Mouse (Mus musculus): ENCODE measurements at regions not wholly inside any gene's neighbourhood (a gene's known extent, or its start where the extent isn't known, plus 50 kb on each side); places are given as distances from the start of the nearest gene placed in this dataset.

DNA sequence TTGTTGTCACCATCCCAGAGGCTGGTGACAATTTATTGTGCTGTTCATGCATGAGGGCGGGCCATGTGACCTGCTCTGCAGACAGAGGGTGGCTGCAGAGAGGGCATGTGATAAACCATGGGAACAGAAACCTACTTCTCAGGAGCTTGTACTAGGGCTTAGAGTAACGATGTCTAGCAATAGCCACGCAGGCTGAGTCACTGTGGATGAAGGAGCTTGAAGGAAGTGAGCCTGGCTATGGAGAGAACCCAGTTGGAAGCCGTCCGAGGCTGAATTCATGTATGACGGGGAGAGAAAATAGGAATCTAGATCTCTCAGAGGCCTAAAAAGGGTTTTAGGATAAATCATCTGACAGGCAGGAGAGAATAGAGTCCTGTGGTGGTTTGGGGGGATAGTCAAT is 988.0 kb downstream of the 4930447A16Rik start:
- H3K36me3 ChIP-seq (replicated peaks in 1 of 2; ENCODE audit: control insufficient read depth in 1 of 2, insufficient read depth in 1 of 2, low read length in 1 of 2), result no peaks in the 10 kb centered on the region
- no peaks in the 10 kb centered on the region for H3K9me3 ChIP-seq (replicated peaks; ENCODE audit: low read length)
- in situ Hi-C loops (cut with MboI; ENCODE audit: low pct_ligation_motif_present, low pct_unique_long_range_greater_than_20kb, low sequenced_read_pairs), result no loop called here
- no peak for DNase-seq (ENCODE audit: extremely low read depth)
- H3K27me3 ChIP-seq (replicated peaks), result no peaks in the 10 kb centered on the region
- no peaks in the 10 kb centered on the region for H3K79me2 ChIP-seq (replicated peaks; ENCODE audit: control insufficient read depth, extremely low read depth, insufficient read depth, poor library complexity, severe bottlenecking)
- peaks cover 3 to 10% of the 10 kb centered on the region in 2 experiments; a peak in 3 of 4 replicates for H3K4me1 ChIP-seq (ENCODE audit: control insufficient read depth in 1 of 2, insufficient read depth in 2 of 2)
- H3K9ac ChIP-seq (ENCODE audit: insufficient read depth, low read depth), result no peak overlapping the region
- H3K4me2 ChIP-seq (ENCODE audit: insufficient read depth, low read depth, poor library complexity, severe bottlenecking), result no peak overlapping the region
- TF ChIP-seq POLR2A (IDR thresholded peaks at IDR 0.05; ENCODE audit: low read depth, low read length) (no peak), ETS1 (conservative IDR thresholded peaks at IDR 0.05; ENCODE audit: low read depth, low read length) (no peak), UBTF (IDR thresholded peaks at IDR 0.05; ENCODE audit: low read depth, low read length) (no peak), ZKSCAN1 (IDR thresholded peaks at IDR 0.05; ENCODE audit: borderline replicate concordance, low read depth, low read length) (no peak), NELFE (IDR thresholded peaks at IDR 0.05; ENCODE audit: low read depth, low read length) (no peak), KAT2A (IDR thresholded peaks at IDR 0.05; ENCODE audit: insufficient replicate concordance, low read length) (no peak), ZMIZ1 (IDR thresholded peaks at IDR 0.05; ENCODE audit: low read depth, low read length) (no peak), USF1 (IDR thresholded peaks at IDR 0.05; ENCODE audit: low read depth, low read length) (no peak), IRF4 (IDR thresholded peaks at IDR 0.05; ENCODE audit: low read depth, low read length) (no peak)
- dilution Hi-C loops (cut with MboI; ENCODE audit: extremely low pct_ligation_motif_present, extremely low pct_unique_long_range_greater_than_20kb, low sequenced_read_pairs), result no loop called here
- no peak overlapping the region for H3K27ac ChIP-seq (ENCODE audit: insufficient read depth, low read depth)
- H3K4me3 ChIP-seq (replicated peaks in 1 of 3; ENCODE audit: low read depth in 2 of 3, low read length in 2 of 3, poor library complexity in 1 of 3), result no peak overlapping the region

DNA sequence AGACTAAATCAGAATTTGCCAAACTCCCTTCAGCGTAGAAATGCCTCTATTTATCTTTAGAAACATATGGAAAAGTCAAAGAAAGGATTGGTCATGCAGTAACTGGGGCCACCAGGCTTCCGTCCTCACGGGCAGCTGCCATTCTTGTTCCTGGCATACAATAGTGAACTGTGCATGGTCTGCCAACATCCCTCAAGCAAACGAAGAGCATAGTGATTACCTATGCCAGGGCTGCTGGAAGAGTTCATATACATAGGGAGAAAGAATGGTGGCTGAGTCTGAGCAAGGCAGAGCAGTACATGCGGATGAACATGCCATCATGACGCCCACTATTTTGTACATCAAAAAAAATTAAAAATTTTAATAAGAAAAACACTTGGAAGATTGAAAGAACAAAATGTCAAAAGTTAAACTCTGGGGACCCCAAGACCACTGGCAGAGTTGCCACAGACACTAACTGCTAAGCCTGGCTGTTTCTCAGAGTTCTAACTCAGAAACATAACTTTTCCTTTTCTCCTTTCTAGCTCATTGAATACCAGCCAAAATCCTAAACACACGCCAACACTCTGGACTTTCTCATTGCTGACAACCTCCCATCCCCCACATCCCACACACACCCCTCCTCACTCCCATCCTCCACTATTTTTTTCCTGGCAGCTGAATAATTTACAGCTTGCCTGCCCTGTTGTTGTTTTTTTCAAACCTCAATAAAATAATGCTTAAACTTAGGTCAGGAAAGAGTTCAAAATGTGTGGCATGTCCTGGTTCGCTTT is 989.1 kb downstream of the 4930447A16Rik start:
- H3K9ac ChIP-seq (ENCODE audit: insufficient read depth, low read depth), result no peak overlapping the region
- in situ Hi-C loops (cut with MboI; ENCODE audit: low pct_ligation_motif_present, low pct_unique_long_range_greater_than_20kb, low sequenced_read_pairs) (no loop called here), dilution Hi-C loops (cut with MboI; ENCODE audit: extremely low pct_ligation_motif_present, extremely low pct_unique_long_range_greater_than_20kb, low sequenced_read_pairs) (no loop called here)
- H3K36me3 ChIP-seq (replicated peaks in 1 of 2; ENCODE audit: control insufficient read depth in 1 of 2, insufficient read depth in 1 of 2, low read length in 1 of 2), result no peaks in the 10 kb centered on the region
- TF ChIP-seq GABPA (IDR thresholded peaks at IDR 0.05; ENCODE audit: insufficient replicate concordance, low read depth, low read length) (no peak), CHD2 (IDR thresholded peaks at IDR 0.05; ENCODE audit: low read length) (no peak), EP300 (IDR thresholded peaks at IDR 0.05; ENCODE audit: low read length) (no peak)
- no peak overlapping the region for H3K4me3 ChIP-seq (replicated peaks in 1 of 3; ENCODE audit: low read depth in 2 of 3, low read length in 2 of 3, poor library complexity in 1 of 3)
- no peaks in the 10 kb centered on the region for H3K9me3 ChIP-seq (replicated peaks; ENCODE audit: low read length)
- peaks cover 3 to 10% of the 10 kb centered on the region in 2 experiments; a peak in 3 of 4 replicates for H3K4me1 ChIP-seq (ENCODE audit: control insufficient read depth in 1 of 2, insufficient read depth in 2 of 2)
- no peak overlapping the region for H3K4me2 ChIP-seq (ENCODE audit: insufficient read depth, low read depth, poor library complexity, severe bottlenecking)
- H3K79me2 ChIP-seq (replicated peaks; ENCODE audit: control insufficient read depth, extremely low read depth, insufficient read depth, poor library complexity, severe bottlenecking), result no peaks in the 10 kb centered on the region
- no peaks in the 10 kb centered on the region for H3K27me3 ChIP-seq (replicated peaks)
- no peak for DNase-seq (ENCODE audit: extremely low read depth)
- no peak overlapping the region for H3K27ac ChIP-seq (ENCODE audit: insufficient read depth, low read depth)

DNA sequence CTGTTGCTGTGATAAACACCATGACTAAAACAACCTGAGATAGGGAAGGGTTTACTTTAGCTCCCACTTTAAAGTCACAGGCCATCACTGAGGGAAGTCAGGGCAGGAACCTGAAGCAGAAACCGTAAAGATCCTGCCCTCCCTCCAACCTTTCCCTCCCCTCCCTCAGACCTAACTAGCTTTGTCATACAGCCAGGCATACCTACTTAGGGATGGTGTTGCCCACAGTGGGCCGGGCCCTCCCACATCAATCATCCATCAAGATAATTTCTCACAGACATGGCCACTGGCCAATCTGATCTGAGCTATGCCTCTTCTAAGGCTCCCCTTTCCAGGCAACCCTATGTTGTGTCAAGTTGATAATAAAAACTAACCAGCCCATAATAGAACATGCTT is 989.7 kb downstream of the 4930447A16Rik start:
- TF ChIP-seq RAD21 (IDR thresholded peaks at IDR 0.05; ENCODE audit: low read depth, low read length) (no peak), JUN (IDR thresholded peaks at IDR 0.05; ENCODE audit: insufficient read depth, low read depth, low read length) (no peak), TBP (conservative IDR thresholded peaks at IDR 0.05; ENCODE audit: low read depth, low read length) (no peak), RCOR1 (conservative IDR thresholded peaks at IDR 0.05; ENCODE audit: low read depth, low read length) (no peak), MAZ (IDR thresholded peaks at IDR 0.05; ENCODE audit: low read depth, low read length) (no peak), ETS1 (conservative IDR thresholded peaks at IDR 0.05; ENCODE audit: low read depth, low read length) (no peak), SMC3 (IDR thresholded peaks at IDR 0.05; ENCODE audit: low read depth, low read length) (no peak), CTCF (conservative IDR thresholded peaks at IDR 0.05 in 1 of 2, IDR thresholded peaks at IDR 0.05 in 1 of 2; ENCODE audit: low read depth in 2 of 2, low read length in 2 of 2) (no peak), MXI1 (IDR thresholded peaks at IDR 0.05; ENCODE audit: low read depth, low read length) (no peak), ZMIZ1 (IDR thresholded peaks at IDR 0.05; ENCODE audit: low read depth, low read length) (no peak), POLR2A (IDR thresholded peaks at IDR 0.05; ENCODE audit: low read depth, low read length) (no peak), GABPA (IDR thresholded peaks at IDR 0.05; ENCODE audit: insufficient replicate concordance, low read depth, low read length) (no peak), HCFC1 (IDR thresholded peaks at IDR 0.05; ENCODE audit: low read depth, low read length) (no peak), USF1 (IDR thresholded peaks at IDR 0.05; ENCODE audit: low read depth, low read length) (no peak), POLR2AphosphoS2 (IDR thresholded peaks at IDR 0.05; ENCODE audit: low read depth, low read length) (no peak), BHLHE40 (IDR thresholded peaks at IDR 0.05; ENCODE audit: low read depth, low read length) (no peak)
- dilution Hi-C loops (cut with MboI; ENCODE audit: extremely low pct_ligation_motif_present, extremely low pct_unique_long_range_greater_than_20kb, low sequenced_read_pairs) (no loop called here), in situ Hi-C loops (cut with MboI; ENCODE audit: low pct_ligation_motif_present, low pct_unique_long_range_greater_than_20kb, low sequenced_read_pairs) (no loop called here)
- no peaks in the 10 kb centered on the region for H3K9me3 ChIP-seq (replicated peaks; ENCODE audit: low read length)
- DNase-seq (ENCODE audit: extremely low read depth), result no peak
- no peak overlapping the region for H3K4me3 ChIP-seq (replicated peaks in 1 of 3; ENCODE audit: low read depth in 2 of 3, low read length in 2 of 3, poor library complexity in 1 of 3)
- no peak overlapping the region for H3K27ac ChIP-seq (ENCODE audit: insufficient read depth, low read depth)
- no peak overlapping the region for H3K9ac ChIP-seq (ENCODE audit: insufficient read depth, low read depth)
- H3K4me1 ChIP-seq (ENCODE audit: control insufficient read depth in 1 of 2, insufficient read depth in 2 of 2), result peaks cover 3 to 7% of the 10 kb centered on the region in 2 experiments; a peak in 3 of 4 replicates
- no peaks in the 10 kb centered on the region for H3K79me2 ChIP-seq (replicated peaks; ENCODE audit: control insufficient read depth, extremely low read depth, insufficient read depth, poor library complexity, severe bottlenecking)
- H3K27me3 ChIP-seq (replicated peaks), result no peaks in the 10 kb centered on the region
- H3K4me2 ChIP-seq (ENCODE audit: insufficient read depth, low read depth, poor library complexity, severe bottlenecking), result no peak overlapping the region
- no peaks in the 10 kb centered on the region for H3K36me3 ChIP-seq (replicated peaks in 1 of 2; ENCODE audit: control insufficient read depth in 1 of 2, insufficient read depth in 1 of 2, low read length in 1 of 2)

Measured in CH12.LX (cell line).